Comparison of ENCODE assay signal across 14 mouse cellular contexts in the genomic region with DNA sequence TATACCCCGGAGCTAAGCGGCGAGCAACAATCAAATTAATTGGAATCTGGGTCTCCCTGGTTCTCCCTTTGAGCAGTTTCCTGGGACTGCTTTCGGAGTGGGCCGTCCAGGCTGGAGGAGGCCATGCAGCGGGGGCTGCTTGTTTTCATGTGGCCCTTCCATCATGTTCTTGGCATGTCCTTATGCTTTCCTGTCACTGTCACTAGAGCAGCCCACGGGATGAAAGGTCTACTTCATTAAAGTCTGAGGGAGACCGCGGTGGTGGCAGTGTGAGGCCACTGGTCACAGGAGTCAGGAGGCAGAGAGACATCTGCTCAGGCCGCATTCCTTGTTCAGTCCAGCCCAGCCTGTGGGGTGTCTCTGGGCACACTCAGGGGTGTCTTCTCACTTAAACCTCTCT. TPM values are rescaled to one million over a fixed set of nuclear protein-coding genes. Genes with fewer than 3 reads are reported as not detected.
A peak's percentile ranks its signal among the peaks of the same experiment; 100 is the strongest.
DNase-seq lines count a peak whose midpoint lies in the region; ATAC-seq lines count a peak whose summit lies in the region.
"Had no signal": no experiment of that assay in that cellular context is flagged by ENCODE, and none has a peak within 500 bp of the region (broad histone marks: within the 10 kb centered on the region; RNA-seq: fewer than 3 reads in every experiment).

No protein-coding gene starts in this region.

- DNase-seq in heart, adult 11 months, result peak; percentile 90
- DNase-seq in heart, postnatal 14 days, result no peak
- no peak for DNase-seq in neural tube, embryonic 11.5 days (ENCODE audit: low spot score)
- no peak for DNase-seq in B cell, adult 2 months
- DNase-seq in layer of hippocampus, adult 11-12 months (ENCODE audit: low spot score), result no peak
- DNase-seq: cerebellum, postnatal 14 days; gastrocnemius, postnatal 10 days; liver, embryonic 13.5 days; thymus, postnatal 36 days had no signal

- peak overlapping the region; percentile 67 for H3K27ac ChIP-seq in neural tube, embryonic 11.5 days (ENCODE audit: low read depth, low read length)
- H3K27ac ChIP-seq in neural tube, embryonic 15.5 days (replicated peaks), result no peak overlapping the region
- H3K27ac ChIP-seq in hindbrain, embryonic 13.5 days, result peak overlapping the region; percentile 87
- H3K27ac ChIP-seq in midbrain, embryonic 15.5 days, result peak overlapping the region; percentile 61; the same call in 1 of the 2 replicates
- H3K27ac ChIP-seq: kidney, embryonic 15.5 days; liver, embryonic 13.5 days; macrophage had no signal

- no peak overlapping the region for H3K4me2 ChIP-seq in neural tube, embryonic 11.5 days (ENCODE audit: low read depth)
- H3K4me2 ChIP-seq in neural tube, embryonic 15.5 days, result no peak overlapping the region
- H3K4me2 ChIP-seq in hindbrain, embryonic 13.5 days, result no peak overlapping the region
- H3K4me2 ChIP-seq in midbrain, embryonic 15.5 days, result no peak overlapping the region
- H3K4me2 ChIP-seq: kidney, embryonic 15.5 days; liver, embryonic 13.5 days had no signal

- no peaks in the 10 kb centered on the region for H3K36me3 ChIP-seq in neural tube, embryonic 11.5 days (ENCODE audit: control insufficient read depth, insufficient read depth, low read length)
- no peaks in the 10 kb centered on the region for H3K36me3 ChIP-seq in neural tube, embryonic 15.5 days
- H3K36me3 ChIP-seq in hindbrain, embryonic 13.5 days, result peaks cover 8% of the 10 kb centered on the region
- no peaks in the 10 kb centered on the region for H3K36me3 ChIP-seq in midbrain, embryonic 15.5 days (replicated peaks)

- H3K9ac ChIP-seq in neural tube, embryonic 11.5 days (ENCODE audit: low read length), result 0 out of 2 replicates have a peak overlapping the region, but pooled peaks have one; percentile 36
- H3K9ac ChIP-seq in neural tube, embryonic 15.5 days (replicated peaks), result no peak overlapping the region
- H3K9ac ChIP-seq in hindbrain, embryonic 13.5 days, result peak overlapping the region; percentile 63
- no peak overlapping the region for H3K9ac ChIP-seq in midbrain, embryonic 15.5 days
- H3K9ac ChIP-seq: kidney, embryonic 15.5 days; liver, embryonic 13.5 days had no signal

- no peaks in the 10 kb centered on the region for H3K27me3 ChIP-seq in neural tube, embryonic 11.5 days (ENCODE audit: control insufficient read depth, insufficient read depth, low read length)
- no peaks in the 10 kb centered on the region for H3K27me3 ChIP-seq in neural tube, embryonic 15.5 days (replicated peaks)
- no peaks in the 10 kb centered on the region for H3K27me3 ChIP-seq in hindbrain, embryonic 13.5 days
- no peaks in the 10 kb centered on the region for H3K27me3 ChIP-seq in midbrain, embryonic 15.5 days (replicated peaks)
- H3K27me3 ChIP-seq: kidney, embryonic 15.5 days; liver, embryonic 13.5 days had no signal

- peaks cover 19% of the 10 kb centered on the region for H3K4me1 ChIP-seq in neural tube, embryonic 11.5 days (ENCODE audit: control insufficient read depth, insufficient read depth, low read length)
- peaks cover 46% of the 10 kb centered on the region for H3K4me1 ChIP-seq in neural tube, embryonic 15.5 days
- peaks cover 71% of the 10 kb centered on the region for H3K4me1 ChIP-seq in hindbrain, embryonic 13.5 days (replicated peaks)
- H3K4me1 ChIP-seq in midbrain, embryonic 15.5 days, result peaks cover 31% of the 10 kb centered on the region

- intact Hi-C loops in heart, postnatal 14 days (cut with DNase I), result loop anchor here (2.0 kb wide), 1 partner anchor 25 kb away; no protein-coding TSS in a partner anchor

- H3K4me3 ChIP-seq in neural tube, embryonic 11.5 days (ENCODE audit: low read depth, low read length), result no peak overlapping the region
- no peak overlapping the region for H3K4me3 ChIP-seq in neural tube, embryonic 15.5 days (replicated peaks)
- H3K4me3 ChIP-seq in hindbrain, embryonic 13.5 days, result no peak overlapping the region
- no peak overlapping the region for H3K4me3 ChIP-seq in midbrain, embryonic 15.5 days
- H3K4me3 ChIP-seq: kidney, embryonic 15.5 days; liver, embryonic 13.5 days had no signal

- no peaks in the 10 kb centered on the region for H3K9me3 ChIP-seq in neural tube, embryonic 11.5 days (ENCODE audit: control insufficient read depth, low read length)
- H3K9me3 ChIP-seq in neural tube, embryonic 15.5 days (replicated peaks), result no peaks in the 10 kb centered on the region
- no peaks in the 10 kb centered on the region for H3K9me3 ChIP-seq in hindbrain, embryonic 13.5 days
- no peaks in the 10 kb centered on the region for H3K9me3 ChIP-seq in midbrain, embryonic 15.5 days
- H3K9me3 ChIP-seq: kidney, embryonic 15.5 days; liver, embryonic 13.5 days had no signal

- ATAC-seq in neural tube, embryonic 11.5 days (ENCODE audit: insufficient read depth, low FRiP score, low TSS enrichment), result no peak
- ATAC-seq in neural tube, embryonic 15.5 days (ENCODE audit: low FRiP score), result no peak
- ATAC-seq in hindbrain, embryonic 13.5 days (ENCODE audit: low FRiP score), result no peak
- no peak for ATAC-seq in midbrain, embryonic 15.5 days (replicated peaks)

- WGBS in neural tube, embryonic 11.5 days, result 70% methylated on average over 10 of the region's 10 CpGs
- WGBS in neural tube, embryonic 15.5 days, result 59% methylated on average over 10 of the region's 10 CpGs
- WGBS in hindbrain, embryonic 13.5 days, result 47% methylated on average over 10 of the region's 10 CpGs
- WGBS in midbrain, embryonic 15.5 days, result 56% methylated on average over 10 of the region's 10 CpGs

RNA-seq across cellular contexts. Expression of gene Tcp11, which starts 48.2 kb away (rescaled TPM):
- total RNA-seq in heart, postnatal 14 days (2021), result not detected
- polyA plus RNA-seq in neural tube, embryonic 11.5 days (2014; fragmentation: Nextera tagmentation; extraction: Ambion mirVana), result 0.69 and 0.76 TPM in 2 replicates
- polyA plus RNA-seq in neural tube, embryonic 15.5 days (2015; fragmentation: Nextera tagmentation; extraction: Ambion mirVana), result 1.4 and 1.8 TPM in 2 replicates
- 1.4 and 1.7 TPM in 2 replicates for polyA plus RNA-seq in hindbrain, embryonic 13.5 days (2015; fragmentation: Nextera tagmentation; extraction: Ambion mirVana)
- 1.9 and 2.2 TPM in 2 replicates for polyA plus RNA-seq in midbrain, embryonic 15.5 days (2015; fragmentation: Nextera tagmentation; extraction: Ambion mirVana)
- total RNA-seq: gastrocnemius, postnatal 10 days had no signal
- polyA plus RNA-seq: macrophage had no signal

Comparison
In these comparisons a context has a peak if more than half of its experiments do, and no peak if none do; other contexts are left out.
1. H3K9ac ChIP-seq: peak in neural tube, embryonic 11.5 days (single experiment) and hindbrain, embryonic 13.5 days (single experiment); none in neural tube, embryonic 15.5 days (single experiment) and midbrain, embryonic 15.5 days (single experiment).